Mouse (Mus musculus): ENCODE measurements around the gene P4ha1. TPM values are rescaled to one million over a fixed set of nuclear protein-coding genes. Genes with fewer than 3 reads are reported as not detected.

Gene P4ha1
- polyA plus RNA-seq, 1 experiment from 2014 or later, result 27.9 TPM

DNA sequence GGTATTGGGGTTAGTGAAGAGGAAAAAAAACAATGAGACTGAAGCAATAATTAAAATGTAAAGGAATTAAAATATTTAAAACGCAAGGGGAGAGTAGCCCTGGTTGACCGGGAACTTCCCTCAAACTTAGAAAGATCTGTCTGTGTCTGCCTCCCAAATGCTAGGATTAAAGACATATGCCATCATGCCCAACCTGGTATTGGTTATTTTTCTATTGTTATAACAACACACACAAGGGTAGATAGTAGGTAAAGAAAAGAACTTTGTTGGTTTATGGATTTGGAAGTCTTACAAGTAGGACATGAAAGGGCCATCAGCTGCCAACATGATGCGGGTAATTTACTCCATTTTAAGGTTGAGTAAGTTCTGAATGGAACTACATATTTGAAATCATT lies 4.2 kb downstream of the P4ha1 start:
- WGBS, result 81% methylated on average over 3 of the region's 3 CpGs
- Histone ChIP-seq H3K4me1 (replicated peaks; ENCODE audit: insufficient read depth, low read length) (peaks cover 17% of the 10 kb centered on the region; the same call in 1 of the 2 replicates), H3K27me3 (ENCODE audit: insufficient read depth, low read length) (no peaks in the 10 kb centered on the region), H3K4me3 (replicated peaks; ENCODE audit: low read depth, low read length) (no peak overlapping the region), H3K9me3 (replicated peaks; ENCODE audit: low read length) (no peaks in the 10 kb centered on the region), H3K4me2 (ENCODE audit: low read length) (no peak overlapping the region), H3K36me3 (ENCODE audit: insufficient read depth, low read length) (no peaks in the 10 kb centered on the region), H3K27ac (no peak overlapping the region), H3K9ac (ENCODE audit: low read depth, low read length) (no peak overlapping the region)
- no peak for DNase-seq (ENCODE audit: low spot score)
- no peak for ATAC-seq (replicated peaks; ENCODE audit: low FRiP score, low read depth)
- no peak for TF ChIP-seq CTCF (IDR thresholded peaks at IDR 0.05; ENCODE audit: low read depth)

DNA sequence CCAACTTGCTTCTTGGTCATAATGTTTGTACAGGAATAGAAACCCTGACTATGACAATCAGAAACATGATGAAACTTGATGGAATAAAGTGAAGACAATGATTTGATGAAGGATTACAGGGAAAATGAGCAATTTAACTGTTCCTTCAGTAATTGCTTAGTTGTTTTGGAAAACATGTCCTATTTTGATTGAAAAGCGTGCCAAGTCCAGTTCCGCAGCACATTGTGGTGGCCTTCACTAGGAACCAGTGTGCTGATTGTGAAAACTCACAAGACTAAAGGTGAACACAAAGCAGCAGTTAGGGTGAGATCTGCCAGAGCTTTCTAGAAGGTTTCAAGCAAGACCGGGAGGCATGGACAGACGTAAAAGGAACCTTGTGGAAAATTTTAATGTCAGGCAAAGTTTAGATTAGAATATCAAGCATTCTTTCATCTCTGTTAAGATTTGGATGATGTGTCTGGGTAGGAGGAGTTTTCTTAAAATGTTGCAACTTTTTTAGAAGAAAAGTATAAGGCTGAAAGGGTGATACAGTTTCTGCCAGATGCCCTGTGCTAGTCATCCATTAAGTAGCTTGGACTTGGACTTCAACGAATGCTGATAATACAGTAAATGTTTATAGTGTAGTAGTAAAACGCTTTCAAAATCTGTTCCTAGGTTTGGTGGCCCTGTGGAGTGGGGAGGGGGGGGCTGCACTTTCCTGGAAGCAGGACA lies 8.6 kb downstream of the P4ha1 start:
- Histone ChIP-seq H3K27ac (no peak overlapping the region), H3K27me3 (ENCODE audit: insufficient read depth, low read length) (no peaks in the 10 kb centered on the region), H3K36me3 (ENCODE audit: insufficient read depth, low read length) (no peaks in the 10 kb centered on the region), H3K4me2 (ENCODE audit: low read length) (no peak overlapping the region), H3K9ac (ENCODE audit: low read depth, low read length) (no peak overlapping the region), H3K4me3 (replicated peaks; ENCODE audit: low read depth, low read length) (no peak overlapping the region), H3K9me3 (replicated peaks; ENCODE audit: low read length) (no peaks in the 10 kb centered on the region), H3K4me1 (replicated peaks; ENCODE audit: insufficient read depth, low read length) (peaks cover 31% of the 10 kb centered on the region)
- no peak for TF ChIP-seq CTCF (IDR thresholded peaks at IDR 0.05; ENCODE audit: low read depth)
- 69% methylated on average over 6 of the region's 6 CpGs for WGBS
- ATAC-seq (replicated peaks; ENCODE audit: low FRiP score, low read depth) (no peak), DNase-seq (ENCODE audit: low spot score) (no peak)

GRCm38 (mm10) chr10:59333400-59333799 lies 10.3 kb downstream of the P4ha1 start:
- DNase-seq (ENCODE audit: low spot score) (no peak), ATAC-seq (replicated peaks; ENCODE audit: low FRiP score, low read depth) (no peak)
- H3K4me1 ChIP-seq (replicated peaks; ENCODE audit: insufficient read depth, low read length), result peaks cover 21% of the 10 kb centered on the region
- H3K4me3 ChIP-seq (replicated peaks; ENCODE audit: low read depth, low read length), result no peak overlapping the region
- 80% methylated on average over 4 of the region's 4 CpGs for WGBS
- no peaks in the 10 kb centered on the region for H3K9me3 ChIP-seq (replicated peaks; ENCODE audit: low read length)
- H3K4me2 ChIP-seq (ENCODE audit: low read length), result no peak overlapping the region
- no peak overlapping the region for H3K9ac ChIP-seq (ENCODE audit: low read depth, low read length)
- no peak overlapping the region for H3K27ac ChIP-seq
- H3K36me3 ChIP-seq (ENCODE audit: insufficient read depth, low read length), result no peaks in the 10 kb centered on the region
- TF ChIP-seq CTCF (IDR thresholded peaks at IDR 0.05; ENCODE audit: low read depth), result no peak
- no peaks in the 10 kb centered on the region for H3K27me3 ChIP-seq (ENCODE audit: insufficient read depth, low read length)

- WGBS, result 66% methylated on average over 4 of the region's 4 CpGs
These were observed 12.1 kb downstream of the P4ha1 start for GRCm38 (mm10) chr10:59334899-59335798.

GRCm38 (mm10) chr10:59336124-59336523 lies 13.0 kb downstream of the P4ha1 start:
- Histone ChIP-seq H3K9me3 (replicated peaks; ENCODE audit: low read length) (no peaks in the 10 kb centered on the region), H3K4me1 (replicated peaks; ENCODE audit: insufficient read depth, low read length) (peaks cover 21% of the 10 kb centered on the region), H3K4me3 (replicated peaks; ENCODE audit: low read depth, low read length) (no peak overlapping the region), H3K9ac (ENCODE audit: low read depth, low read length) (no peak overlapping the region), H3K4me2 (ENCODE audit: low read length) (no peak overlapping the region), H3K27ac (0 out of 2 replicates have a peak overlapping the region, but pooled peaks have one; percentile 62), H3K27me3 (ENCODE audit: insufficient read depth, low read length) (no peaks in the 10 kb centered on the region), H3K36me3 (ENCODE audit: insufficient read depth, low read length) (peaks cover 12% of the 10 kb centered on the region; the same call in 1 of the 2 replicates)
- no peak for TF ChIP-seq CTCF (IDR thresholded peaks at IDR 0.05; ENCODE audit: low read depth)
- WGBS, result 83% methylated on average over 2 of the region's 2 CpGs
- DNase-seq (ENCODE audit: low spot score) (no peak), ATAC-seq (replicated peaks; ENCODE audit: low FRiP score, low read depth) (no peak)

More at GRCm38 (mm10) chr10:59334899-59335798, 12.1 kb downstream of the P4ha1 start:
- Histone ChIP-seq H3K27me3 (ENCODE audit: insufficient read depth, low read length) (no peaks in the 10 kb centered on the region), H3K4me1 (replicated peaks; ENCODE audit: insufficient read depth, low read length) (peaks cover 21% of the 10 kb centered on the region), H3K4me2 (ENCODE audit: low read length) (no peak overlapping the region), H3K9ac (ENCODE audit: low read depth, low read length) (no peak overlapping the region), H3K36me3 (ENCODE audit: insufficient read depth, low read length) (0 out of 2 replicates have a peak, but pooled peaks cover 9% of the 10 kb centered on the region), H3K4me3 (replicated peaks; ENCODE audit: low read depth, low read length) (no peak overlapping the region), H3K9me3 (replicated peaks; ENCODE audit: low read length) (no peaks in the 10 kb centered on the region), H3K27ac (peak overlapping the region; percentile 62)
- ATAC-seq (replicated peaks; ENCODE audit: low FRiP score, low read depth) (peak; percentile 83), DNase-seq (ENCODE audit: low spot score) (peak; percentile 85)
- no peak for TF ChIP-seq CTCF (IDR thresholded peaks at IDR 0.05; ENCODE audit: low read depth)

GRCm38 (mm10) chr10:59346560-59346959 lies 23.5 kb downstream of the P4ha1 start:
- no peak overlapping the region for H3K27ac ChIP-seq
- H3K36me3 ChIP-seq (ENCODE audit: insufficient read depth, low read length), result peaks cover 61% of the 10 kb centered on the region
- ATAC-seq (replicated peaks; ENCODE audit: low FRiP score, low read depth) (no peak), DNase-seq (ENCODE audit: low spot score) (no peak)
- no peaks in the 10 kb centered on the region for H3K9me3 ChIP-seq (replicated peaks; ENCODE audit: low read length)
- H3K4me3 ChIP-seq (replicated peaks; ENCODE audit: low read depth, low read length), result no peak overlapping the region
- H3K4me1 ChIP-seq (replicated peaks; ENCODE audit: insufficient read depth, low read length), result no peaks in the 10 kb centered on the region
- 97% methylated on average over 2 of the region's 2 CpGs for WGBS
- TF ChIP-seq CTCF (IDR thresholded peaks at IDR 0.05; ENCODE audit: low read depth), result no peak
- H3K27me3 ChIP-seq (ENCODE audit: insufficient read depth, low read length), result no peaks in the 10 kb centered on the region
- no peak overlapping the region for H3K4me2 ChIP-seq (ENCODE audit: low read length)
- no peak overlapping the region for H3K9ac ChIP-seq (ENCODE audit: low read depth, low read length)
